ENCODE assay signal across 8 mouse cellular contexts in genomic region chr4:21879565-21880220, GRCm38 (mm10). TPM values are rescaled to one million over a fixed set of nuclear protein-coding genes. Genes with fewer than 3 reads are reported as not detected.
DNase-seq lines count a peak whose midpoint lies in the region; ATAC-seq lines count a peak whose summit lies in the region.

Gene Coq3, plus strand, starts transcription at chr4:21879673.

- peak within 1 kb of the TSS; percentile 74 for H3K9ac ChIP-seq in hindbrain, embryonic 15.5 days

- peak; percentile 96 for ATAC-seq in hindbrain, embryonic 15.5 days (ENCODE audit: low FRiP score, low read depth)

- peak; percentile 93 for DNase-seq in R1 (ENCODE audit: low read depth, low spot score)
- DNase-seq in cerebellum, postnatal 25 days: peak; percentile 85
- DNase-seq in frontal cortex, postnatal 36 days (ENCODE audit: low spot score in 2 of 2): peak; percentile 88 to 91
- peak; percentile 73 for DNase-seq in left cerebral cortex, adult 11 months (ENCODE audit: low spot score)
- peak; percentile 84 to 89 for DNase-seq in lung, postnatal 4 days
- peak; percentile 62 for DNase-seq in retina, postnatal 7 days (ENCODE audit: low read depth, low spot score)
- peak; percentile 81 for DNase-seq in urinary bladder, adult 2 months (ENCODE audit: low spot score)

- no peaks in the 10 kb centered on the region for H3K9me3 ChIP-seq in hindbrain, embryonic 15.5 days

- H3K27me3 ChIP-seq in hindbrain, embryonic 15.5 days: no peaks in the 10 kb centered on the region

- H3K4me2 ChIP-seq in hindbrain, embryonic 15.5 days: peak within 1 kb of the TSS; percentile 57

- H3K4me1 ChIP-seq in hindbrain, embryonic 15.5 days (replicated peaks): peaks cover 8% of the 10 kb centered on the region; the same call in 1 of the 2 replicates

- H3K27ac ChIP-seq in hindbrain, embryonic 15.5 days (replicated peaks): peak within 1 kb of the TSS; percentile 92

- peaks cover 10% of the 10 kb centered on the region for H3K36me3 ChIP-seq in hindbrain, embryonic 15.5 days

- under 1% methylated on average over 51 of the region's 51 CpGs for WGBS in hindbrain, embryonic 15.5 days

- peak within 1 kb of the TSS; percentile 79 for H3K4me3 ChIP-seq in hindbrain, embryonic 15.5 days

RNA-seq across cellular contexts. Expression of gene Coq3, which starts in this region (rescaled TPM):
- polyA plus RNA-seq in hindbrain, embryonic 15.5 days (2015; fragmentation: Nextera tagmentation; extraction: Ambion mirVana): 13.2 and 13.5 TPM in 2 replicates
- 8.1 and 8.7 TPM in 2 replicates for polyA plus RNA-seq in urinary bladder, adult 2 months (2012; rRNA removed)

Comparison
In these comparisons a context has a peak if more than half of its experiments do, and no peak if none do; other contexts are left out.
1. Peak in every context shown above with its lines: DNase-seq, ATAC-seq, H3K4me3 ChIP-seq and H3K27ac ChIP-seq.